Mouse (Mus musculus) bone marrow macrophage, adult 2 months (primary cell): ENCODE results near the gene Slbp.

Experiments used
- CTCF ChIP-seq: IDR thresholded peaks from 2 replicates; pipeline ENCODE4 v1.5.1; 2012; ENCODE audit warnings: low read depth, mild to moderate bottlenecking, low read length, moderate library complexity
- POLR2A ChIP-seq: IDR thresholded peaks from 2 replicates; pipeline ENCODE4 v1.6.1; 2012; ENCODE audit warnings: mild to moderate bottlenecking, low read depth, low read length, borderline replicate concordance

- TF ChIP-seq CTCF: no peak
- no peak for TF ChIP-seq POLR2A
Measured at GRCm38 (mm10) chr5:33655251-33655840, 3.0 kb upstream of the Slbp start.
